Mouse (Mus musculus): ENCODE measurements at regions not wholly inside any gene's neighbourhood (a gene's known extent, or its start where the extent isn't known, plus 50 kb on each side); places are given as distances from the start of the nearest gene placed in this dataset.

DNA sequence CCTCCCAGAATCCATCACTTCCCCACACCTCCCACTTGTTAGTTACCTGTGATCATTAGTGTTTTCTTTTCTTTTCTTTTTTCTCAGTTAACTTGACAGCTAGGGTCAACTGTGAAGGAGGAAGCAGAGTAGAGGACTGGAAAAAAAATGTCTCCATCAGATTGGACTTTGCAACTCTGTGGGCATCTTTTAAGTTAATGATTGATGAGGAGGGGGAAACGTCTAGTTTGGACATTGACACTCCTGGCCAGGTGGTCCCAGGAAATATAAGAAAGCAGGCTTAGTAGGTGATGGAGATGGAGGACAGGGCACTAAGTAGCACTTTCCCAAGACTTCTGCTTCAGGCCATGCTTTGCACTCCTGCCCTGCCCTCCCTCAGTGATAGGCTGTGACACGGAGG is 272.2 kb downstream of the Kcnrg start:
- TF ChIP-seq CTCF (IDR thresholded peaks at IDR 0.05) (no peak), EP300 (IDR thresholded peaks at IDR 0.05) (no peak)
